Mouse (Mus musculus): ENCODE measurements around the gene Khnyn. TPM values are rescaled to one million over a fixed set of nuclear protein-coding genes. Genes with fewer than 3 reads are reported as not detected.

Khnyn gene
- polyA plus RNA-seq, 1 experiment from 2014 or later: 11.8 TPM

GRCm38 (mm10) chr14:55946269-55946969 lies 61.7 kb downstream of the Khnyn start:
- no peak for DNase-seq (ENCODE audit: low spot score)
- Histone ChIP-seq H3K4me2 (ENCODE audit: low read depth) (no peak overlapping the region), H3K27me3 (ENCODE audit: control insufficient read depth, insufficient read depth, low read length) (no peaks in the 10 kb centered on the region), H3K4me3 (ENCODE audit: low read depth, low read length) (no peak overlapping the region), H3K9ac (ENCODE audit: low read length) (no peak overlapping the region), H3K27ac (ENCODE audit: low read depth, low read length) (no peak overlapping the region), H3K9me3 (ENCODE audit: control insufficient read depth, low read length) (no peaks in the 10 kb centered on the region), H3K36me3 (ENCODE audit: control insufficient read depth, insufficient read depth, low read length) (no peaks in the 10 kb centered on the region), H3K4me1 (ENCODE audit: control insufficient read depth, insufficient read depth, low read length) (no peaks in the 10 kb centered on the region)
- no peak for ATAC-seq (ENCODE audit: insufficient read depth, low FRiP score, low TSS enrichment)
- 92% methylated on average over 2 of the region's 2 CpGs for WGBS

Other genes with a start within 250 kb of the Khnyn start
- gene Ipo4, start 249.0 kb upstream of the Khnyn start, polyA plus RNA-seq (2014; fragmentation: Nextera tagmentation; extraction: Ambion mirVana): 99.2 and 104 TPM in 2 replicates
- gene Gm49378, start 247.1 kb upstream of the Khnyn start, polyA plus RNA-seq (2014; fragmentation: Nextera tagmentation; extraction: Ambion mirVana): 1.0 and 1.6 TPM in 2 replicates
- 64.2 and 65.8 TPM in 2 replicates for gene Tm9sf1, start 241.1 kb upstream of the Khnyn start, polyA plus RNA-seq (2014; fragmentation: Nextera tagmentation; extraction: Ambion mirVana)
- 0.89 and 0.93 TPM in 2 replicates for gene Tssk4, start 234.8 kb upstream of the Khnyn start, polyA plus RNA-seq (2014; fragmentation: Nextera tagmentation; extraction: Ambion mirVana)
- gene Mdp1, start 224.4 kb upstream of the Khnyn start, polyA plus RNA-seq (2014; fragmentation: Nextera tagmentation; extraction: Ambion mirVana): 65.5 and 65.7 TPM in 2 replicates
- gene Gmpr2, start 213.0 kb upstream of the Khnyn start, polyA plus RNA-seq (2014; fragmentation: Nextera tagmentation; extraction: Ambion mirVana): 53.1 and 66.7 TPM in 2 replicates
- 573 and 583 TPM in 2 replicates for gene Nedd8, start 212.8 kb upstream of the Khnyn start, polyA plus RNA-seq (2014; fragmentation: Nextera tagmentation; extraction: Ambion mirVana)
- gene Tinf2, start 203.1 kb upstream of the Khnyn start, polyA plus RNA-seq (2014; fragmentation: Nextera tagmentation; extraction: Ambion mirVana): 50.7 and 61.2 TPM in 2 replicates
- 0.37 and 0.57 TPM in 2 replicates for gene Tgm1, start 171.0 kb upstream of the Khnyn start, polyA plus RNA-seq (2014; fragmentation: Nextera tagmentation; extraction: Ambion mirVana)
- gene Rabggta, start 162.7 kb upstream of the Khnyn start, polyA plus RNA-seq (2014; fragmentation: Nextera tagmentation; extraction: Ambion mirVana): 26.5 and 29.3 TPM in 2 replicates
- 68.6 and 76.8 TPM in 2 replicates for gene Dhrs1, start 139.3 kb upstream of the Khnyn start, polyA plus RNA-seq (2014; fragmentation: Nextera tagmentation; extraction: Ambion mirVana)
- gene Nop9, start 139.3 kb upstream of the Khnyn start, polyA plus RNA-seq (2014; fragmentation: Nextera tagmentation; extraction: Ambion mirVana): 51.9 and 53.8 TPM in 2 replicates
- 0.32 TPM in 1 of 2 replicates, not detected in the other for gene Cideb, start 126.5 kb upstream of the Khnyn start, polyA plus RNA-seq (2014; fragmentation: Nextera tagmentation; extraction: Ambion mirVana)
- gene Ltb4r2, start 123.5 kb upstream of the Khnyn start, polyA plus RNA-seq (2014; fragmentation: Nextera tagmentation; extraction: Ambion mirVana): 0.20 and 0.52 TPM in 2 replicates
- 0.18 and 0.27 TPM in 2 replicates for gene Ltb4r1, start 119.0 kb upstream of the Khnyn start, polyA plus RNA-seq (2014; fragmentation: Nextera tagmentation; extraction: Ambion mirVana)
- gene Adcy4, start 100.9 kb upstream of the Khnyn start, polyA plus RNA-seq (2014; fragmentation: Nextera tagmentation; extraction: Ambion mirVana): 8.9 and 9.0 TPM in 2 replicates
- 14.2 and 16.6 TPM in 2 replicates for gene Ripk3, start 96.1 kb upstream of the Khnyn start, polyA plus RNA-seq (2014; fragmentation: Nextera tagmentation; extraction: Ambion mirVana)
- 25.9 and 33.7 TPM in 2 replicates for gene Nfatc4, start 61.8 kb upstream of the Khnyn start, polyA plus RNA-seq (2014; fragmentation: Nextera tagmentation; extraction: Ambion mirVana)
- gene Nynrin, start 30.9 kb upstream of the Khnyn start, polyA plus RNA-seq (2014; fragmentation: Nextera tagmentation; extraction: Ambion mirVana): 15.1 and 16.0 TPM in 2 replicates
- gene Cbln3, start 555 bp upstream of the Khnyn start, polyA plus RNA-seq (2014; fragmentation: Nextera tagmentation; extraction: Ambion mirVana): 0.13 and 0.22 TPM in 2 replicates
- 45.7 and 52.6 TPM in 2 replicates for gene Sdr39u1, start 15.3 kb downstream of the Khnyn start, polyA plus RNA-seq (2014; fragmentation: Nextera tagmentation; extraction: Ambion mirVana)
- not detected in 2 replicates for gene Cma1, start 59.7 kb downstream of the Khnyn start, polyA plus RNA-seq (2014; fragmentation: Nextera tagmentation; extraction: Ambion mirVana)
- not detected in 2 replicates for gene Cma2, start 66.0 kb downstream of the Khnyn start, polyA plus RNA-seq (2014; fragmentation: Nextera tagmentation; extraction: Ambion mirVana)
- gene Mcpt1, start 133.0 kb downstream of the Khnyn start, polyA plus RNA-seq (2014; fragmentation: Nextera tagmentation; extraction: Ambion mirVana): not detected in 2 replicates
- gene Mcpt9, start 145.5 kb downstream of the Khnyn start, polyA plus RNA-seq (2014; fragmentation: Nextera tagmentation; extraction: Ambion mirVana): not detected in 2 replicates
- gene Mcpt2, start 157.1 kb downstream of the Khnyn start, polyA plus RNA-seq (2014; fragmentation: Nextera tagmentation; extraction: Ambion mirVana): not detected in 2 replicates
- not detected in 2 replicates for gene Mcpt4, start 177.4 kb downstream of the Khnyn start, polyA plus RNA-seq (2014; fragmentation: Nextera tagmentation; extraction: Ambion mirVana)
- gene Mcpt8, start 200.3 kb downstream of the Khnyn start, polyA plus RNA-seq (2014; fragmentation: Nextera tagmentation; extraction: Ambion mirVana): not detected in 2 replicates
- not detected in 2 replicates for gene Ctsg, start 217.6 kb downstream of the Khnyn start, polyA plus RNA-seq (2014; fragmentation: Nextera tagmentation; extraction: Ambion mirVana)
- gene Gzme, start 235.7 kb downstream of the Khnyn start, polyA plus RNA-seq (2014; fragmentation: Nextera tagmentation; extraction: Ambion mirVana): not detected in 2 replicates
- gene Gzmd, start 247.7 kb downstream of the Khnyn start, polyA plus RNA-seq (2014; fragmentation: Nextera tagmentation; extraction: Ambion mirVana): not detected in 2 replicates

Data from neural tube, embryonic 11.5 days (tissue).